13 mouse cellular contexts compared by ENCODE assay signal in genomic region chr15:100178487-100178886, GRCm38 (mm10).
"Had no signal": no experiment of that assay in that cellular context is flagged by ENCODE, and none has a peak within 500 bp of the region (broad histone marks: within the 10 kb centered on the region; RNA-seq: fewer than 3 reads in every experiment).

No protein-coding gene starts in this region.

- H3K9me3 ChIP-seq: kidney, embryonic 15.5 days; liver, embryonic 13.5 days; lung, embryonic 15.5 days had no signal

- H3K9ac ChIP-seq: kidney, embryonic 15.5 days; liver, embryonic 13.5 days; lung, embryonic 15.5 days had no signal

- H3K4me2 ChIP-seq: kidney, embryonic 15.5 days; liver, embryonic 13.5 days; lung, embryonic 15.5 days; midbrain, embryonic 11.5 days had no signal

- H3K4me3 ChIP-seq: kidney, embryonic 15.5 days; left cerebral cortex, adult 2 months; liver, embryonic 13.5 days; lung, embryonic 15.5 days had no signal

- H3K27me3 ChIP-seq: kidney, embryonic 15.5 days; liver, embryonic 13.5 days; lung, embryonic 15.5 days had no signal

- H3K27ac ChIP-seq: kidney, embryonic 15.5 days; left cerebral cortex, adult 2 months; liver, embryonic 13.5 days; lung, embryonic 15.5 days had no signal

- DNase-seq: kidney, postnatal 10 days; kidney, postnatal 36 days; layer of hippocampus, postnatal 36 days; liver, embryonic 13.5 days; lung, postnatal 14 days; lung, postnatal 4 days; midbrain, embryonic 14.5 days; thymus, adult 18-20 months; thymus, postnatal 36 days had no signal

- H3K4me1 ChIP-seq: kidney, embryonic 15.5 days; liver, embryonic 13.5 days; lung, embryonic 15.5 days had no signal
